Mouse (Mus musculus) kidney, postnatal 36 days (tissue): Measurements from ENCODE around the gene Natd1.

Experiments
- DNase-seq, 2 experiments: peaks; one replicate each; pipeline ENCODE4 v3.0.0; 2021 to 2022; ENCODE audit warnings: mixed read lengths in 2 of 2

The Natd1 gene

DNA sequence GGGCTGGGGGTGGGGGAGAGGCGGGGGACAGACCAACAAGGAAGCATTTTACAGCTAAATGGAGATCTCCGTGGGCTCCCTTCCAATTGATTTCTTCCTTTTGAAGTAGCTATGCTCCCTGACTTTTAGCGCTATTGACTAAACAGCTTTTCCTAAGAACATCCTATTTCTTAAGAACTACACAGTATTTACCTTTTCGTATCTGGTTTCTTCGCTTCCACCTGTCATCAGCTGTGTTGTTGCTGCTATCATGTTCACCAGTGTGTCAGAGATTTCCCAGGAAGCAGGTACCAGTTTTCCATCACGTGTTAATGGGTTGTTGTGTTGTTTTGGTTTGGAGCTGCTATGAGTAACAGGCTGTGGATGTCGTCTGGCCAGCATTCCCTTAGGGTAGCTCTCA is at the start of gene Natd1:
Natd1 (minus strand) TSS at position 260 of the 400 bp plus-strand sequence.
- DNase-seq, result no peak

DNA sequence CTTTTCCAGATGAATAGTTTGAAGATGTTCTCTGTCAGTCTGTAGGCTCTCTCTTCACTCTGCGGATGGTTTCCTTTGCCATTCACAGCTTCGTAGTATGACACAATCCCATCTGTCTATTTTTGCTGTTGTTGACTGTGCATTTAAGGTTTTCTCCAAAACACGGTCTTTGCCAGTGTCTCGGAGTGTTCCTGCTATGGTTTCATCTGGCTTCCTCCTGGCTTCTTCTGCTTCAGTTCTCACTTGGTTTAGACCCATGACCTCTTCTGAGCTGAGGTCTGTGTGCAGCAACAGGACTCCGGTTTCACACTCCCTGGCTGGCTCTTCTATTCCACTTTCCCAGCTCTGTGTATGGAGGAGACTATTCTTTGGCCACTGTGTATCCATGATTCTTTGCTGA is 48.2 kb upstream of the Natd1 start:
- DNase-seq, result no peak

DNA sequence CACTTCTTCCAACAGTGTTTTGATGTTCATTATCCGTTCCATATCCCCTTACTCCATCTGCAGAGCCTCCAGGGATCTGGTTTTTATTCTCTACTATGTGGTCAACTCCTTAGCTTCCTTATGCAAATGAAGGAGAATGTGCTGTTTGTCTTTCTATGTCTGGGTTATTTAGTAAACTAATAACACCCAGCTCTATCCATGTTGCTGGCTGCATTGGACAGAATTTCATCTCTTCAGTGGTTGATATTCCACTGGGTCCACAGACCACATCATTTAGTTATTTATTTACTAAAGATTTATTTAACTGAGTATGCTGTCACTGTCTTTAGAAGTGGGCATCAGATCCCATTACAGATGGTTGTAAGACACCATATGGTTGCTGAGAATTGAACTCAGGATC is 46.6 kb upstream of the Natd1 start:
- peak in 1 of 2 experiments; percentile 28 for DNase-seq

DNA sequence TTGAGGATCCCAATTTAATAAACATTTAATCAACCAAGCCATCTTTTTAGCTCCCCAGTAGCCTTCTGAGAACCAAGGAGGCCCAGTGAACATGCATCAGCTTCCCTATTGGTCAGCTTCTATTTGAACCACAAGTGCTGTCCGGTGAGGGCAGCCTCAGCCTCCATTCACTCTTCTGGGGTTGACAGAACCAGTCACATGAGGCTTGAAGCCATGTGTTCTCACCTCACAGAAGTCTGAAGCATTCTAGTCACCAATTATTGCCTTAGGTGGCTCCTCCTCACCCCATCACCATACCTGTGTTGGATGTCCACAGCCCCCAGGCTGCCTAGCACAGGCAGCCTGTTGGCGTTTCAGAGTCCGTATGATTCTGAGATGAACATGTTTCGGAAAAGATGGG is 44.4 kb upstream of the Natd1 start:
- no peak for DNase-seq

DNA sequence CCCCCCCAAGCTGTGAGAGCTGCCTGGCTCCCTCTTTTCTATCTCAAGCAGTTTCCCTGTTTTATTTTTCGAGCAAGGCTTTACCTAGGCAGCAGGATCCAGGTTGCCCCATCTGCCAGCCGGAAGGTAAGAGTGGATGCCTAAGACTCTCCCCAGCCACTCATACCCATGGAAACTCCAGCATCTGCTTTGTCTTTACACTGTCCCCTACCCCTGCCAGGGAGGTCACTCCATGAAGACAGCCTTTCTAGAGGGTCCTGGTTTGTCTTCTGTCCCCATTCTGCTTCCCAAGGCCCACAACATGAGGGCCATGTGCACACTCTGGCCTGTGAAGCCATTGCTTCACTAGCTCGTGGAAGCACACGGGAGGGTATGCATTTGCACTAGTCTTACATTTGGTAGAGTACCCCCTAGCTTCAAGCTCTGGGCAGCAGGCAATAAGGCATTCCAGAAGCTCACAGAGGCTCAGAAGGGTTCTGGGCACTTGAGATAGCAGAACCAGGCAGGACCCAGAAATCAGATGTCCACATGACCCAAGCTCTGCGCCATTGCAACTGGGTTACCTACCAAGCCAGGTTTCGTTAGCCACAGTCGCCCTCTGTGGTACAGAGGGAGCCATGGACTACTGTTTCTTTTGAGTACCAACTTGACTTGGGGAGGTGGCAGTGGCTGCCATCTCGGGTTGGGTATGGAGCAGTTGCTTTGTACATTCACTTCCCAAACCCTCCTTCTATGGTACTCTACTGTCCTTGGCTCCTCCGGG is 41.3 kb upstream of the Natd1 start:
- DNase-seq, result no peak

DNA sequence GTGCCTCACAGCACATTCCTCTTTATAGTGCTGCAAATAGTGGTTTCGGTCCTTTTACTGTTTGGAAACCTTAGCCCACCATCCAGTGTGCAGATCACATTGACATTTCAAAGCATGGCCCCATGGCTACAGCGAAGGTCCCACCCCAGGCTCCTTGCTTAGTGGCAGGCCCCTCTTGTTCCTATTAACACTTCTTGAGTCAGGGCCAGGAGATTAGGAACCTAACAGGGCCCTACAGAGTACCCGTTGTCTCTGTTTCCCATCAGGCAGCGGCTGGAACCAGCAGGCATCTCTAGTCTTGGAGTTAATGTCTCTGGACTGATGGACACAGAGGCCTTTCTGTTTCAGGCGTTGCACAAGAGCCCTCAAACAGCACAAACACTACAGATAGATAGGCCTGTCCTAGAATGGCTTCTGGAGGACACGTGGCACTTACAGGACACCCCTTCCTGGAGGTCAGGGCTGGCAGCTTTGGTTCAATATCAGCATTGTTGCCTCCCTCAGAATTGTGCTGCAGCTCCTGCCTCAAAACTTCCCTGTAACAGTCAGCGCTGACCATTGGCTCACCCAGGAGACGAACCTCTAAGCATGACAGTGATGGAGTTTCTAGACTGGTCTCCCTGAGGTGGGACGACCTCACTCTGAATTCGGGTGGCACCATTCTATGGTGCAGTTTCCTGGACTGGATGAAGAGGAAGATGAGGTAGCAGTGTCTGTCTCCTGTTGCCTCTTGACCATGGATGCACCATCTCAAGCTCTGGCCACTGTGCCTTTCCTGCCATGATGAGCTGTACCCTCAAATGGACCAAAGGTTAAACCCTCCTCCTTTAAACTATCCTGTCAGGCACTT is 39.9 kb upstream of the Natd1 start:
- no peak for DNase-seq

DNA sequence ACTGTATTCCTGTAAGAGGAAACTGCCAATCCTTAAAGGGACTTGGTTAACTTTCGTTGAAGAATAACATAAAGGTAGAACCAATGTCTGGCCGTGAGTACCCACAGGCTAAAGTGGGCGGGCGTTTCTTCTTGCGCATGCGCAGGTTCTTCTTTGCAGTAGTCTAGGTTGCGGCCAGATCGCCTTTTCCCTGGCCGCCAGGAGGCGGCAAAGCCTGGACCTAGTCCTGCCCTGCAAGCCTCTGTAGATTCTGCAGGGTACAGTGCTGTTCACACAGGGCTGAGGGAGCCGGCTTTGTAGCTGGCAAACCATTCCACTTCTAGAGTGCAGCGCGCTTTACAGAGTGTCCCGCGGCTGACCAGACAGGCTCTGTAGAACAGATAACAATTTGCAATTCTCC is 39.3 kb upstream of the Natd1 start:
- DNase-seq, result peak; percentile 95 to 97

DNA sequence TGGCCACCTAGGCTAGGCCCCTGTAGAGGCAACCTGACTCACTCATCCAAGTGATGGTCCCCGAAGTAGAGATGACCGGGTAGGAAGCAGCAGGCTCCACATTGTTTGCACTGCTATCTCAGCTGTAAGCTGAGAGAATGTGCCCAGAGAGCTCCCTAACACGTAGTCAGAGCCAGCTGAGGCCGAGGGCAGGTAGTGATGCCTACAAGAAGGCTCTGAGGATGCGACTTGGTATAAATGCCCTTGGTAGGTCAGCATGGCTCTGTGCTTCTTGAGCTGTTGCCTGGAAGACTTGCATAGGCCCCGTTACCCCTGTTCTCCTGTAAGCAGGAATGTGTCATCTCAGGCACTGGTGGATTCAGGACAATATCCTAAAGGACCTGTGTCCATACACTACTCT is 38.4 kb upstream of the Natd1 start:
- DNase-seq, result no peak

DNA sequence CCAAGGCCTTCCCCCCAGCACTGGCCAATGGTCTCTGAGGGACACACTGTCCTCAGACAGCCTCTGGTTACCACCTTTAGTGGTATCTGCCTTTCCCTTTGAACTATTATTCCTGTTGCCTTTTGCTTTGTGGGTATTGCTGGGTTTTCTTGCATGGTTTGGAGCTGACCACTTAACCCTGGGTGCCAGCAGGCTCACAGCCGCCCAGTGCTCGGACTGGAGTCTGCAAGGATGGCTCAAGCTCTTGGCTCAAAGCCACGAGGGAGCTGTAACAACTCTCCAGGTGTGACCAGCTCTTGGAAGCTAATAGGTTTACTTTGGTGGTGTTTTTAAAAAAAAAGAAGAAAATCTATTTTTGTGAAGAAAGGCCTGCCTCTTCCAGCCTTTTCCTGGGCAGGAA is 37.8 kb upstream of the Natd1 start:
- DNase-seq, result peak in 1 of 2 experiments; percentile 60

DNA sequence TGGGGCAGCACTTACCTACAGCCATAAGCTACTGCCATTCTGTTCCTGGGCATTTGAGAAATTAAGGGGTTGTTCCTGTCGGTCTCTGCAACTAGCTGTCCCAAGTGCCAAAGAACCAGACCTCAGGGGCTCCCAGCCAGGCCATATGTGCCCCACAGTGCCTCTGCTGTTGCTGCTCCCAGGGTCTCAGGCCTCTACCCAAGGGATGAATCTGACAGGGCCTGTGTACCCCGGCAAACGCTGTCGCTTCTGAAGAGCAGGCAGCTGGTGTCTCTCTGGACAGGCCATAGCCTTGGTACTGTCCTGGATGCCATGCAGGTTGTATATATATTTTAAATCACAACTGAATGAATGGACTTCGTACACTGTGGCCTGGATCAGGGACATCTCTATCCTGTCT is 37.3 kb upstream of the Natd1 start:
- no peak for DNase-seq

DNA sequence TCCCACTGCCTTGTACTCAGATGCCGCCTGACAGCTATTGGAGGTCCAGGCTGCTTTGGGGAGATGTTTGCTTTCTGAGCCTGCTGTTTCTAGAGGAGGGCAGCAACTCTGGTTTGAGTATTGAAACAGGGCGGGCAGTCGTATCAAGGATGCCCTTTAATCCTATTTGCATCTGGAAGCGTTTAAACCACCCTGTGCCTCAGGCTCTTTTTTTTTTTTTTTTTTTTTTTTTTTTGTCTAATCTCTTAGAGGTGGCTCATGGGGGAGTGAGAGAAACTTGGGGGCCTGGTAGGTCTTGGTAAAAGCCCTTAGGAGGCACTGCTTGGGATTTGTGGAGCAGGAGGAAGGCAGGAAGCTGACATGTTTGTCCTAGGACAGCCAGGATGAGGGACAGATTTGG is 30.5 kb upstream of the Natd1 start:
- DNase-seq, result no peak

DNA sequence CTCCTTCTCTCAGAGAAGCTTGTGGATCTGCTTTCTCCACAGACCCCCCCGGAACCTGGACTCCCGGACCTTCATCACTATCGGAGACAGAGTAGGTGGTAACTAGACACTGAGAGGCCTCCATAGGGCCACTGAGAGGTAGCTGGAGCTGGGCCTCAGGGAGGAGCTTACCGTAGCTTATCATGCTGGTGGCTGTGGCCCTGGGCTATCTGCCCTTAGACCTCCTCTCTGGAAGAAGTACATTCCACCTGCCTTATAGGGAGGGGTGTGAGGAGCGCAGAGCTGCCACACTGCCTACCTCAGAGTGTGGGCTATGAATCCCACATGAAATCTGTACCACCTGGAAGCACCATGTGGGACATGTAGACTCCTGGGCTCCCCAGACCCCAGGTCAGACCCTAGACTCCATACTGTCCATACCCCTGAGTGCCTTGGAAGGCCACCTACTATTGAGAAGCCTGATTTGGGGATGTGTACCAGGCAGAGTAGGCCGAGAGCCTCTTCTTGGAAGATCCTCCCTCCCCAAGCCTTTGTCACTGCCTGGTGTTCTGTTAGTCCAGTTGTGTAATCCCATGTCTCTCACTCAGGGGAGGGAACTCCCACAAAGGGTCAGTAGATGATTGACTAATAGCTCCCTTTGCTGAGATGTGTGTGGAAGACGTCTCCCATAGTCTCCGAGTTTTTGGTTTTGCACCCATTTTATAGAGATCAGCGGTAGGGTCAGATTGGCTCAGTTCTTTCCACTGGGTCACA is 27.9 kb upstream of the Natd1 start:
- DNase-seq, result peak in 1 of 2 experiments; percentile 60

DNA sequence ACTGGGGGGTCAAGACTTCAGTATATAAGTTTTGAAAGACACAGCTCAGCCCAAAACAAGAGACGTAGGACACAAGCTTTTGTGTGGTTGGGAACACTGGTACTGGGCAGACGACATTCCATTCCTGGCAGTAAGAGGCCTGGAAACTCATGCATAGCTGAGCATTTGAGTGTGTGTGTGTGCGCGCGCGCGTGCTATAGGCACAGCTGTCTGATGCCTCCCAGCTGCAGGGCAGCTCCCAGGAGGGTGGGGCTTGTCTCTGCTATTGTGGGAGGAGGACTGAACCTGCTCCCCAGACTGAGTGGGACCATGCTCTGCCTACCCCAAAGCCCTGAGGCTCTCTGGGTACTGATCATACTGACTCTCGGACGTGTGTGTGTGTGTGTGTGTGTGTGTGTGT is 26.8 kb upstream of the Natd1 start:
- DNase-seq, result peak; percentile 38 to 41

DNA sequence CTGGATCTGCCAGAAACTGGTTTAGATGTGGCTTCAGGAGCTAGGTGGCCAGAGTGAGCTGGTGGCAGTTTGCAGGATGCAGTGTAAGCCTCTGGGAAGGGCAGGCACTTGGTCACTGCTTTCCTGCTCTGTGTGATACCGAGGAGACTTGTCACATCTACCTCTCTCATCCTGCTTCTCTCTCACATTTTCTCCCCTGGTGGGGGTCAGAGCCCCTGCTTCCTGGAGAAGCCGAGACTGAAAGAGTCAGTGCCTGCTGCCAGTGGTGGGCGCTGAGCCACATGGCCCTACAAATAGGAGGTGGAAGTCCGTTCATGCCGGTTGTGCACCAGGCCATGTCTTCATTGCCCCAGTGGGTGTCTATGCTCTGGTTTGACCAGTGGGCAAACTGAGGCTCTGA is 26.0 kb upstream of the Natd1 start:
- peak; percentile 32 to 39 for DNase-seq

DNA sequence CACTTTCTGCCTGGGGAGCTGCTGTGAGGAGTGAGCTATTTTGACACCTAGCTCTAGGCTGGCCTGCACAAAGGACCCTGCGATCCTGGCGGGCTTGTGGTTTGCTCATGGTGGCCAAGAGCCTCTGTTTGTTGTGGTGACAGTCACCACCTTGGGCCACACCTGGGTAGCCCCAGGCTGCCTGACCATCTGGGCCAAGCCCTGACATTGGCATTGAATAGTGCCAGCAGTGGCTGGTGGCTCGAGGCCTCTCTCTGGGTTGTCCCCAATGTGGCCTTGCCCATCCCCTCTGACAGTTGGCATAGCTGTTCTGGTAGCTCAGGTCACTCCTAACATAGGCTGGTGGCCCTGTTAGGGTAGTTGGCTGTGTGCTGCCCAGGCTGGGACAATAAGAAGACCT is 24.9 kb upstream of the Natd1 start:
- no peak for DNase-seq

DNA sequence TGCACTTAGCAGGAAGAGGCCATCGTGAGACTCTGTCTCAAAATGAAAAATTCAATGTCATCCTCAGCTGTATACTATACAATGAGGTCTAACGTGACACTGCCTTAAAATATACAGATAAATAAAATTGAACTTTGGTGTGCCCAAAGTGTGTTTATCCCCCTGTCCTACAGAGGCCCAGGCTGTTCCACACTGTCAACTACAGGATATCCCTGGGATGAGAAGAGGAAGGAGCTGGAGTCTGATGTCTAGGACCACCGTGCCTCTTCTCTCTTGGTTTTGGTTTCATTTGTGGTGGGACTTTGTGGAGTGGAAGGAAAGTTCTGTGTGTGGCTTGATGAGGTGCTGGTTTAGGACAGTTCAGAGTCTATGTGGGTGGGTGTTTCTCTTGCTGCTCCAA is 23.1 kb upstream of the Natd1 start:
- DNase-seq, result no peak

DNA sequence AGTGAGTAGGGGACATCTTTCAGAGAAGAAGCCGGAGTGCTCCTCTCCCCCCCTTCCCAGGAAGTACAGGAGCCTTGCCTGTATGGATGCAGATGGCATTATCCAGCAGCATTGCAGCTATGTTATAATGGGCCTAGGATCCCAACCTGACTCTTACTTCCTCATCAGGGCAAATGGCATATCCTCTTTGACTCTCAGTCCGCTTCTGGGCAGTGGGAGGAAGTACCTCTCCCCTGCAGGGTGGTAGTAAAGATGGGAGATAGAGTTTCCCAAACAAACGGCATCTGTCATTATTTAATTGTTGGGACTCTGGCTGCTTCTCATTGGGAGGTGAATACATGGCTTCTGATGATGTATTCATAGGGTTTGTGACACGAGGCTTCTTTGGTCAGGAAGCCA is 21.4 kb upstream of the Natd1 start:
- DNase-seq, result no peak

DNA sequence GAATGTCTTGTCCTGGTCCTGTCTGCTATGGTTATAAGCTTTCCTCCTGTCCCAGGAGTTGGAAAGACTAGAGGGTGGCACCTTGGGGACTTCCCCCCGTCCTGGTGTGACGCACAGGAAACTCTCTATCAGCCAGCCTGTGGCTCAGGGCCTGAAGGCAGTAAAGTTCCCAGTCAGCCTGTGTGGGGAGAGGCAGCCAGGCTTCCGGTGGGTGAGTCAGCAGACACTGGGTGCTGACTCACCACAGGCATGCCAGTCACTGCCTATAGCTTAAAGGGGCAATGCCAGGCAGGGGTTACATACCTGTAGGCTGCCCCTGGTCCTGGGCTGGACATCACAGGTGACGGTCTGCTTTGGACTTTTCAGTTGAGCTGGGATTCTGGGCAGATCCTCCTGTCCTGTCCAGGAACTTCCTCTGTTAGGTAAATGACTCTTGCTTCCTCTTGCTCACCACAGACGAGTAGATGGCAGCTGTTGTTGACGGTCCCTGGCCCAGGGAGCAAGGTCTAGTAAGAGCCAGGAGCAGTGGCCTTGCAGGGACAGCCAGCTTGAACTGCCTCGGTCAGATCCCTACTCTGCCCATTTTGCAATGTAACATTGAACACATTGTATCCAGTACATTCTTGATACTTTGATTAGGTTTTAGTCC is 20.9 kb upstream of the Natd1 start:
- DNase-seq, result peak; percentile 76 to 82

DNA sequence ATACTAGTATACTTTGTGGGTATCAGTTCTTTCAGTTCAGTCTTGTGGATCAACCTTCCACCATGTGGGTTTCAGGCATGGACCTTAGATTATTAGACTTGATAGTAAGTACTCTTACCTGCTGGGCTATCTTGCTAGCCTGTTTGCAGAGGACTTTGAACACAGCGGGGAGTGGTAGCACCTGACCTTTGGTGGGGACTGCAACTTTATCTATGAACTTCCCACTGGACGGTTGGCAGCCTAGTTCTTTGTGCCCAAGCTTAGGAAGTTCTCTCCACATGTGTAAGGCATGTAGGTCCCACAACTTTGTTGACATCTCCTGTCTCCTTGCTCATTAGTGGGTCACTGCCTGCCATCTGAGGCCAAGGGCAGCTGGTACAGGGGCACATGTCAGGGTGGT is 20.2 kb upstream of the Natd1 start:
- DNase-seq, result no peak

DNA sequence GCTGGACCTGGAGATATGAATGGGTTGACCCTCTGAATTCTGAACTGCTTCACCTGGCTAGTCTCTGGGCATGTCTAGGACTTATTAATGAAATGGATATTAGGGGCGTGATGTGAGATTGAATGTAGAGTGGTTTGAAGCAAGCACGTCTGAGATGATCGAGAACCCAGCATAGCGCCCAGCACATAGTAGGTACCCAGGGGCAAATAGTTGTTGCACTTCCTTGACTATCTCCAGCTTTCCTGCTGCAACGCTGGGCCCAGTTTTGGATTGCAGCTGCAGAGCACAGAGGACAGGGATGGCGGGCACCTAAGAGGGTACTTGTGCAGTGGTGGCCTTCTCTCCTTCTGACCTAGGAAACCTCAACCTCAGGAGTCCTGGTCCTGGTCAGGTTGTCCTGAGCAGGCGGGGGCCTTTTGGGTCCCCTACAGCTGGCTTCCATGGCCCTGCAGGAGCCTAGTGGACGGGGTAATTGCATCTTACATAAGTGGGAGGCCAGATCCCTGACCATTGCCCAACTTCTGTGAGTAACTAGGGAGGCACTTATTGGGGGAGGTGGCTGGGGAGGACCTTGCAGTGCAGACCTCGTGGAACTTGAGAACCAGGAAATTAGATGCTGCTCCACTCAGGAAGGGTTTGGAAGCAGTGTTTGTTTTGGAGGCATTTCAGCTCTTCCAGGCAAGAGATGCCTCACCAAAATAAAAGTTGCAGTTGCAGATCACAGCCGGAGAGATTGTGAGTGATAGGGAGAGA is 18.8 kb upstream of the Natd1 start:
- peak; percentile 75 to 86 for DNase-seq

DNA sequence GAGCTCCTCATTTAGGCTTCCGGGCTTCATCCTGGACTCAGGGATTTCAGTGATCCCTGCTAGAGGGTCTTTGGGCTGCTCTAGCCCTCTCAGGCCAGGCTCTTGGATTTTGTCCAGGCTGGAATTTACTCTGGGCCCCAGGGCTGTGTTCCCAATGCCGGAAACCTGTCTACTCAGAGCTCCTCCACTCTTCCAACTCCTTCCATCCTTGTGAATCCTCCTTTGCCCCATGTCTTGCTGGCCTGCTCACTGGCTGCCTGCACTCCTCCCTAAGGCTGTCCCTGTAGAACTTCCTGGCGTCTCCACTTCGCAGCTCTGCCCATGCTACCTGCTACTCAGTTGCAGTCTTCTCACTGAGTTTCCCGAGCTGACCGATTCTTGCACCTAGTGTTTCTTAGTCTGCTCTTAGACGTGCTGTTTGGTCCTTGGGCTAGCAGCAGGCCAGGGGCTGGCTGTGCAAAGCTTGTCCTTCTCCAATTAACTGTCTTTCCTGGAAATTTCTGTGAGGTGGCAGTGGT is 18.0 kb upstream of the Natd1 start:
- peak in 1 of 2 experiments; percentile 33 for DNase-seq
